Mouse (Mus musculus) c-Kit-negative CD71-positive TER-119-positive erythroid progenitor cells, embryonic 14.5 days (primary cell): ENCODE measurements around the gene Ccdc155.
"Not testable (repeated sequence)": the region's sequence is repeated elsewhere in the genome, so short reads cannot be mapped to it uniquely, and the experiment has no call there.

Experiments used
- DNase-seq: peaks from one replicate; pipeline ENCODE4 v3.0.0-alpha.2; 2013; ENCODE audit warnings: low read depth, low spot score

The Ccdc155 gene

GRCm38 (mm10) chr7:45191161-45191560, 13.5 kb downstream of the Ccdc155 start:
- no peak for DNase-seq

- no peak for DNase-seq
These were observed 14.5 kb downstream of the Ccdc155 start for GRCm38 (mm10) chr7:45190186-45190585.

- DNase-seq = no peak
These were observed 15.1 kb downstream of the Ccdc155 start for GRCm38 (mm10) chr7:45189600-45189999.

- DNase-seq = no peak
These were observed 18.8 kb downstream of the Ccdc155 start for GRCm38 (mm10) chr7:45185921-45186320.

GRCm38 (mm10) chr7:45183672-45184071, 21.0 kb downstream of the Ccdc155 start:
- no peak for DNase-seq

GRCm38 (mm10) chr7:45182606-45183005, 22.1 kb downstream of the Ccdc155 start:
- DNase-seq = no peak

GRCm38 (mm10) chr7:45182199-45182601, 22.5 kb downstream of the Ccdc155 start:
- DNase-seq = peak; percentile 71

- no peak for DNase-seq
These were observed 23.2 kb downstream of the Ccdc155 start for GRCm38 (mm10) chr7:45181540-45181939.

GRCm38 (mm10) chr7:45180896-45181477, 23.7 kb downstream of the Ccdc155 start, which contains the start of gene Pth2:
TSS of gene Pth2 (plus strand) at chr7:45180995.
- DNase-seq = no peak

GRCm38 (mm10) chr7:45179469-45179868, 25.2 kb downstream of the Ccdc155 start, which contains the start of gene Gfy:
TSS of gene Gfy (minus strand) at chr7:45179569.
- no peak for DNase-seq

- DNase-seq = no peak
These were observed 26.1 kb downstream of the Ccdc155 start for GRCm38 (mm10) chr7:45178550-45178949.

GRCm38 (mm10) chr7:45176356-45176755, 28.3 kb downstream of the Ccdc155 start:
- no peak for DNase-seq

- no peak for DNase-seq
These were observed 28.8 kb downstream of the Ccdc155 start for GRCm38 (mm10) chr7:45175929-45176328.

GRCm38 (mm10) chr7:45175398-45175797, 29.3 kb downstream of the Ccdc155 start:
- no peak for DNase-seq

GRCm38 (mm10) chr7:45174567-45175280, 30.0 kb downstream of the Ccdc155 start:
- DNase-seq = no peak

GRCm38 (mm10) chr7:45173772-45174171, 30.9 kb downstream of the Ccdc155 start:
- DNase-seq = not testable (repeated sequence)

GRCm38 (mm10) chr7:45172974-45173373, 31.7 kb downstream of the Ccdc155 start:
- no peak for DNase-seq

GRCm38 (mm10) chr7:45169495-45169894, 35.2 kb downstream of the Ccdc155 start:
- no peak for DNase-seq

- DNase-seq = no peak
These were observed 36.0 kb downstream of the Ccdc155 start for GRCm38 (mm10) chr7:45168656-45169055.

- no peak for DNase-seq
These were observed 36.8 kb downstream of the Ccdc155 start for GRCm38 (mm10) chr7:45167761-45168445.

- no peak for DNase-seq
These were observed 37.7 kb downstream of the Ccdc155 start for GRCm38 (mm10) chr7:45166950-45167401.

- DNase-seq = no peak
These were observed 39.0 kb downstream of the Ccdc155 start for GRCm38 (mm10) chr7:45165701-45166100.
